Mouse (Mus musculus) A20 (cell line): ENCODE results near the gene Ak5.
"Not testable (repeated sequence)": the region's sequence is repeated elsewhere in the genome, so short reads cannot be mapped to it uniquely, and the experiment has no call there.

Source experiments
- DNase-seq: peaks from one replicate; pipeline ENCODE4 v3.0.0-alpha.2; 2011; ENCODE audit warnings: low read depth, low spot score

The Ak5 gene

GRCm38 (mm10) chr3:152625061-152625820 is 42.9 kb downstream of the Ak5 start:
- no peak for DNase-seq

- no peak for DNase-seq
Observed at GRCm38 (mm10) chr3:152620534-152620933, 47.6 kb downstream of the Ak5 start.

GRCm38 (mm10) chr3:152620058-152620457 is 48.1 kb downstream of the Ak5 start:
- DNase-seq: no peak

GRCm38 (mm10) chr3:152609076-152609475 is 59.1 kb downstream of the Ak5 start:
- DNase-seq: no peak

DNA sequence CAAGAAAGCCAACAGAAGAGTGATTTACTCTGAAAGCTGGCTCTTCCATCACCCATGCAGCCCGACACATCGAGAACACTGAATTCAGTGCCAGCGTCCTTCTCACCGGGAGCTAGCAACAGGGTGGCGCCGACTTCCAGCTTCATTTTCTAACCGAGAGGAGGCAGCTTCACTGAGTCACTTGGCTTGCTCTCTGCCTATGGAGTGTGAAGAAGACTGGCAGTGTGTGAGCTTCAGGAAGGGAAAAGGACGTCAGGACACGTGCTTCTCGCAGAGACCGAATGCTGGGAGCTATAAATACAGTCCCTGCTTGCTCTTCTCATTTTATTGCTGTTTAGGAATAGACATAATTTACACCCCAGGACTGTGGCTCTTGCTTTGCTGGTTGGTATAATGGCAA is 62.3 kb downstream of the Ak5 start:
- no peak for DNase-seq

- DNase-seq: no peak
Observed at GRCm38 (mm10) chr3:152599679-152600078, 68.5 kb downstream of the Ak5 start.

DNA sequence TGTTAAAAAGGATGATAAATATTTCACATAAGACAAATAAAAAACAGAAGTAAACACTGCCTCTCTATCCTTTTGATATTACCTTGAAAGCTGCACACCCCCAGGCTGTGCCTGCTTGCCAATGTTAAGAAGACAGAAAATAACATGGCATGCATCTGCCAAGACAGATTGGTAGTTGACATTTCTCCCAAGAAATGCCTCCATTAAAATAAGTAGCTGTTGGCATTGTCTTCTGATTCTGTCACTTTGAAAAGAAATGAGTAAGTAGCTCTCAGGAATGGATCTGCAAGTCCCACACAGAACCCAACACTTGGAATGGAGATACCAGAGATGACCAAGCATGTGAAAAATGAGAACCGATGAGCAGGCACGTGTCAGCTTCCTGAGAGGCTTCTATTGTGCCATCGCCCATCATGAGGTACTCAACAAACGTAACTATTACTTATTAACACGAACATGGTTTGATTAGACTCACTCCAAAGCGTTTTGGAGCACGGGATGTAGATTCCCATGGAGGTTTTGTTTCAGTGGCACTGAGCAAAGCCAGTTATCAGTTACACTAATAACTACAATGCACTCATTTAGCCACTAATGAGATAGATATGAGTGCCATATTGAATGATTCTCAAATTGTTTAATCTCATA is 71.6 kb downstream of the Ak5 start:
- no peak for DNase-seq

DNA sequence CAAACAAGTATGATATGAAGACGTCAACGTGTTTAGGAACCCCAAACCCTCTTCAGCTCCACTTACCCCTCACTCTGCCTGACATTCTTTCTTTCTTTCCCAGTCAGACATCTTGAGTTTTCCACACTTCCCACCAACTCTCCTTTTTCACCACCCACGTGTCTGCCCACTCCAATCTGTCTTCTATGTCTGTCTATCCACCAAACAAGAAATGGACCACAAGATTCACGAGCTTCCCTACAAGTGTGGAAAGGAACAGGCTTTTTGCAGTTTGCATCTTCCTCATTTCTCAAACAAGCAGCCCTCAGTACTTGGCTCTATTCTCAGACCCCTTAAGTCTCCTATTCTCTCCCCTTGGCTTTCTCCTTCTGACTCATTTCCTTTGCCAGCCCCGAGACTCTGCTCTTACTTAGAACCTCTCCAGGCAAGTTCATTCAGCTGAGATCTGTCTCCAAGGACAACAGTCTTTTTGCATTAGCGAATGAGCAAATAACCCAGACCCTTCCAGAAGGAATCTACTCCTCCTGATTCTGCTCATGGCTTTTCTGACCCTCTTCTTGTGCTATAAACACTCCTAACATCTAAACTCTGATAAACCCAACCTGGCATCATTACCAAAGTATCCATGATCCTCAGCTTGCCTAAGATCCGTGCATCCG is 75.3 kb downstream of the Ak5 start:
- DNase-seq: no peak

DNA sequence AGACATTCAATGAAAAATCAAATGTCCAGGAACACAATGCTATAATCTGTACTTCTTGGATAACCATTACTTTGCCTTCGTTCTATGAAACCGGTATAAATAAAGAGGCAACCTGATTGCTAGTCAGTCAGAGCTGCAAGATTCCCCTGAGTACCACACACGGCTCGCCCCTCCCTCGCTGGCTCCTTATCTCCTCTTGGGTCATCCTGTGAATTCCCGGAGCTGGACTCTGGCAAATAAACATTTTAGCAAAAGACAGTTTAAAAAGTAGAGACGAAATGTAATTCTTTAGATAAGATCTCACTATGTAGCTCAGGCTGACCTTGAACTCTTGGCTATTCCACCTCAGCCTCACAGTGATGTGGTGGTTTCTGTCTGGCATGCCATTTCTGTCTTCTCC is 77.7 kb downstream of the Ak5 start:
- DNase-seq: no peak

GRCm38 (mm10) chr3:152589101-152589500 is 79.1 kb downstream of the Ak5 start:
- DNase-seq: not testable (repeated sequence)

DNA sequence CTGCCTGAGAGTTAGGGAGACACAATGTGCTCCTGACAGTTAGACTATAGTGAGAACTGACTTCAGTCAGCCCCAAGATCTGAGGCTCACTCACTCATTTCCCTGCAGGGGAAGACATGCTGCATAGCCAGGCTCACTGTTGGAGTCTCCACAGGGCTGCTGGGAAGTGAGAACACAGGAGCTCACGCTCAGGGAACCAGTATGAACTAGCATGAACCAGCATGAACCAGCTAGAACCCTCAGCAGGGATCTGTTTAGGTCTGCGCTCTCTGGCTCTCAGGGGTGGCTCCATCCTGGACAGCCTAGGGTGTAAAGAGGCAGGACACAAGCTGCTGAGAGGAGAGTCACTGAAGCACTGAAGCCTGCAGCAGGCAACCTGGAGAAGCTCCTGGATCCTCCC is 81.2 kb downstream of the Ak5 start:
- no peak for DNase-seq

DNA sequence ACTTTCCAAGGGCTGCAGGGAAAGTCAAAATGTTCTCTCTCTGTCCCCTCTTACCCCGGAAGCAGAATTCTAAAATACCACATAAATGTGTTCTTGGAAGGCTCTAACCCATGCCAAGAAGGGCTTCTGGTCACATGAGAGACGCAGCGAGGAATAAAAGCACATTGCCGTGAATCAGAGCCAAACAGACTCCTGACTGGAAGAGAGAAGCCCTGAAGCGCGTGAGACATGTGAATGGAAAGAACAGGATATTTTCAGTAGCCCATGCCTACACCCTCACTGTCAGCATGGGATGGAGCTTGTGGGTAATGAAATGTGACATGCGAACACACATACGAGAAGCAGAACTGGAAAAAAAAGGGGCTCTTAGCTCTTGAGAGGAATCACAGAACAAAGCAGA is 82.0 kb downstream of the Ak5 start:
- no peak for DNase-seq

DNA sequence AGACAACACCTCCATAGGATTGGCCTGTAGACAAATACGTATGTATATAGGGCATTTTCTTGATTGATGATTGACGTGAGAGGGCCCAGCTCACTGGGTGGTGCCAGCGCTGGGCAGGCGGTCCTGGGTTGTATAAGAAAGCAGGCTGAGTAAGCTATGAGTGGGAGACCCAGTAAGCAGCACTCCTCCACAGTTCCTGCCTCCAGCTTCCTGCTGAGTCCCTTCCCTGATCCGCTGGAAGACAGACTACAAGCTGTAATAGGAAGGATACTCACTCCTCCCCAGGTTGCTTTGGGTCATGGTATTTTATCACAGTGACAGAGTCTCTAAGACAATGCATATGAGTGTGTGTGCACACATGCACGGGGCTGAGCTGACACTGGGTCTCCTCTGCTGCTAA is 82.6 kb downstream of the Ak5 start:
- no peak for DNase-seq

DNA sequence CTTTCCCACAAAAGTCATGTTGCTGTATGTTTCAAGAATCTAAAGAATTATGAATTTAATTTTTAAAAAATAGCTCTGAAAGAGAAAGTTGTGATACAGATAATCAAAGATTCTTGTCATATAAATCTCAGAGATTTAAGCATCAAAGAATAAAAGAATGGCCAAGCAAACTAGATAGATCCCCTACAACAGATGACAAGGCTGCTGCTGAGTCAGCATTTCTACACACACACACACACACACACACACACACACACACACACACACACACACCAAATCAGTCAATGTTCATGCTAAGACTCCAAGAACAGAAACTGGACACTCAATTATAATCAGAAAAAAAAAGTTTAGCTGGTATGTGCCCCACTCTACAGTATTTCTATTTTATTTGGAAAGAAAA is 85.1 kb downstream of the Ak5 start:
- DNase-seq: no peak

GRCm38 (mm10) chr3:152581853-152582252 is 86.3 kb downstream of the Ak5 start:
- DNase-seq: not testable (repeated sequence)

DNA sequence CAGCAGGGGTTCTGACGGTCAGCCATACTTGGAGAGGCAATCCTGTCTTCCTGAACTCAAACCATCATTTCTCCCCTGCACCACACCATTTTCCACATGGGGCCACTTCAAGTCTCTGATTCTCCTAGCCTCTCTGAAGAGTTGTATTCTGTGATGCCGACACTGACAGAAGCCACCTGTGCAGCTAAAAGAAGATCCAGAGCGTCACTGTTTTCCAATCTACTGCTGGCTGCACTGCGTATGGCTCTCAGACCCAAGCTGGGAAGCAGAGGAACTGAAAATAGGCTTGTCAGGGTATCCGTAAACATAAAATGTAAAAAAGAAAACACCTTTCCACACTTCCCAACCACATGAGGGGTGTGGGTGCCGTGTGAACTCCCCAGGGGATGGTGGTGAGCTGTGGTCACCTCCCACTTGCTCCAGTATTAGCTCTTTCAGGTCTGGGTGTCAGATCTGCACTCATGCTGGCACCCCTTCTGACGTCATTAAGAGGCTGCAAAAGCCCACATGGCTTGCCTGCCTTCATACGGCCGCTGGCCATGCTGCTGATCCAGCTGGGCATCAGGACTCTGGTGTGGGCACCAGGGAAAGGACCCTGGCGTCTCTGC is 88.1 kb downstream of the Ak5 start:
- DNase-seq: no peak

- no peak for DNase-seq
Observed at GRCm38 (mm10) chr3:152578282-152579228, 89.6 kb downstream of the Ak5 start.

DNA sequence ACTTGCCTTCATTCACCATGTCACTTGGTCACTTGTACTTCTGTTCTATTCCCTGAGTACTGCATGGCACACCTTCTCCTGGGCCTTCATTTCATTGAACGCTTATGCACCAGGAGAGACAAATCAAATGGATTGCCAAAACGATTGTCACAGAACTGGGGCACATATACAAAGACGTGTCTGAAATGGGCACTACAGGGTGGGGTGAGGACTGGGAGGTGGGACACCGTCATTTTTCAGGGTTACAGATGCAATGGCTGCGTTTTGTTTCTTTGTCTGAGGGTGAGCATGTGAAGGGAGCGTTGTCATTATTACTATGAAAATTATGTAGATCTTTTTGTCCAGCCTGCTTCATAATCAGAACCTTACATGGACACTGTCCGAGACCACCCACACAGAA is 90.4 kb downstream of the Ak5 start:
- no peak for DNase-seq

GRCm38 (mm10) chr3:152577273-152577672 is 90.9 kb downstream of the Ak5 start:
- DNase-seq: no peak

DNA sequence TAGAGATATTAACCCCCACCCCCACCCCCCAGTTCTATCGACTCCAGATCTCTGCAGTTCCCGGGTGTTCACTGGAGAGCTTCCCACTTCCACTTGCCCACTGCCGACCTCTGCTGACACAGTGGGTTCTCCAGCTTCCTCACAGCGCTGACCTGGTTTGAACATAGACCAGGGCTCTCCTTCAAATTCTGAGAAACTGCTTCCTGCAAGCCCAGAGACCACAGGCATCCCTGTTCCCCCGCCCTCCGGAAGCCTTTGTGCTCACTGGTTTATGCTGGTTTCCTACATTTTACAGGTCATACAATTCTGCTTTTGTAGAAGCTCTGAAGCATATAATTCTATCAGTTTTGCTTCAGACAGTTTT is 98.9 kb downstream of the Ak5 start:
- no peak for DNase-seq

DNA sequence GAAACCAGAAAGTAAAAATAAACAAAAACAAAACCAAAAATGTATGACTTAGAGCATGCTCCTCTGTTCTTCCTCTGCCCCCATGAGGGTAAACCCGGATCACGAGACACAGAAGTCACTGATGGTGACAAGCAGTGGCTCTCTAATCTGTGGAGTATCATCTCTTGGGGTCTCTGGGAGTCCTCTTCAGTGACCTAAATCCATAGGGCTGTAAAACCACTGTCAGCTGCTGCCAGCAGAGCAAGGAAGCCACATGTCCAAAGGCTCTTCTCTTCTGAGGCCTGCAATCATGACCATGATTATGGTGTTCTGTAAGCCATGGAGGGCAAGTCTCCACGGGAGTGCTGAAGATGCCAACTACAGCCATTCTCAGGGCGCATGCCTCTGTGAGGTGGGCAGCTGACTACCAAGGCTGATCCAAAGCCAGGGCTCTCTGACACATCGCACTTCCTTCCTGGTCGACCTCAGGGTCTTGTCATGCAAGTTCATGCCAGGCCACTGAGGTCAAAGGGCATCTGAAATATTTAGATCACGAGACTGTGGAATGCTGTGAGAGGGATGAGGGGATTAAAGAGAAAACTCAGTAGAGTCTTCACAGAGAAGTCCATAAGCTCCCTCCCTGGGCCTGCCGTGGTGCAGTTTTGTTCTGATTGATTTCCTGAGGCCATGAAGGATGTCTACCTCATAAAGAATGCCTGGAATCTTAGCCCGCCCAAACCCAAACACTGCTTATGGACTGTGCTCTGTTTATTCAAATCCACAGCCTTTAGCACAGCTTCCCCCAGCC is 99.5 kb downstream of the Ak5 start:
- DNase-seq: no peak
